Mouse (Mus musculus) kidney, postnatal 14 days (tissue): ENCODE data around the gene Fbxo9.
"Not testable (repeated sequence)": the region's sequence is repeated elsewhere in the genome, so short reads cannot be mapped to it uniquely, and the experiment has no call there.

Source experiments
- DNase-seq: peaks from one replicate; pipeline ENCODE4 v3.0.0; 2022; ENCODE audit warnings: mixed read lengths

Gene Fbxo9

DNA sequence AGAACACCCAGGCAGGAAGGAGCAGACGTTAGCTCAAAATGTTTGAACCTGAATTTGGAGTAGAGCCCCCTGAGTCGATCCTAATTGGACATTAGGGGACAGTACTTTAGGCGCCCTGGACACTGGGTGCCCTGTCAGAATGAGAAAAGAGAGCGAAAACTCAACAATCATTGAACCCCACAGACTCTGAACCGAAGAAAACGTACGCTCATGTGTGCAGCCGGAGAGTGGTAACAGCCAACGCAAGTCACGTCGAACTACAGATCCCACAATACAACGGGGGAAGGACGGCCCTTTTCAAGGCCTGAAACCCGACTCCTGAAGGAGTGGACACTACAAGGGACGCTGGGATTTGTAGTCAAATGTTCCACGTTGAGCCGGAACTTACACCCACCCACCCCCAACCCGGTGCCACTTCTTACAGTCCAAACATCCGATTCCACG, at the start of gene Fbxo9, which contains the start of gene Ick:
Gene Fbxo9, minus strand, starts transcription at position 270 of the 444 bp plus-strand sequence.
Gene Ick, plus strand, starts transcription at position 397 of the 444 bp plus-strand sequence.
- peak; percentile 95 for DNase-seq

DNA sequence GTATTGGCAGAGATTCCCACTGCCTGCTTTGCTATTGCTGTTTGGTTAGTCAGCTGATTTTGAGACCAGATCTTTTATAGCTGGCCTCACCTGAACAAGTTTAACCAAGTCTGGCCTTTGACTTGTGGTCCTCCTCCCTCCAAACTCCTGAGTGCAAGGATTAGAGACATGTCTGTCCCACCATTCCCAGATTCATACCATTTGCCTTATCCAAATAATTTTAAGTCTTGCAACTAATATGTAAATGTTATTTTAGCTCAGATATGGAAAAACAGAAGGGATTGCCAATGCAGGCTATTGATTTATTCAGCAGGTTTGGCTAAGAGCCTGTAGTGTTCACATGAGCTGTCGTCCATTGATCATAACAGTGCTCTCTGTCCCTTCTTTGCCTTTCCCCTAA, 48.4 kb upstream of the Fbxo9 start:
- DNase-seq, result no peak

DNA sequence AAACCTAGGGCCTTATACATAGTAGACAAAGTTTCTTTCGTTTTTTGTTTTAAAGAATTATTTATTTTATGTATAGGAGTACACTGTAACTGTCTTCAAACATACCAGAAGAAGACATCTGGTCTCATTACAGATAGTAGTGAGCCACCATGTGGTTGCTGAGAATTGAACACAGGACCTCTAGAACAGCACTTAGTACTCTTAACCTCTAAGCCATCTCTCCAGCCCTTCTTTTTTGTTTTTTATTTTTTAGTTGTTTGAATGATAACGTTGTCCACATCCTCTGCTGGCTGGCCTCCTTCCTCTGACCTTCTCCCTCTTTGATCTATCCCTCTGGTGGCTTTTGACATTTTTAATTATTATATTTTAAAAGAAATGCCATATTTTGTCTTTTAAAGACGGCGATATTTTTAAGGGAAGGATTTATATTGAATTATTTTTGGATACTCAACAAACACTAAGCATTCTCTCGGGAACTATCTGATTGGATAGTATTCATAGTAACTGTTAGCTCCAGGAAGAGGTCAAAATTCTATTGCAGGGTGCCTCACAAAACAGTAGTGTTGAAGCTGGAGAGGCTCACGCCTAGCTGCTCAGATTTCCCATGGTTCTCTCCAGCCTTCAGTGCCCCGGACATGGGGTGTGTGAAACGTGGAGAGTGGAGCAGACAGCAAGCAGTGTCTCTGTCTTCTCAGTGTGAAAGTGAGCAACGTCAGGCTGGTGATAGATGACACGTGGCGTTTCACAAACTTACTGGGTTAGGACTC, 45.5 kb upstream of the Fbxo9 start:
- no peak for DNase-seq

DNA sequence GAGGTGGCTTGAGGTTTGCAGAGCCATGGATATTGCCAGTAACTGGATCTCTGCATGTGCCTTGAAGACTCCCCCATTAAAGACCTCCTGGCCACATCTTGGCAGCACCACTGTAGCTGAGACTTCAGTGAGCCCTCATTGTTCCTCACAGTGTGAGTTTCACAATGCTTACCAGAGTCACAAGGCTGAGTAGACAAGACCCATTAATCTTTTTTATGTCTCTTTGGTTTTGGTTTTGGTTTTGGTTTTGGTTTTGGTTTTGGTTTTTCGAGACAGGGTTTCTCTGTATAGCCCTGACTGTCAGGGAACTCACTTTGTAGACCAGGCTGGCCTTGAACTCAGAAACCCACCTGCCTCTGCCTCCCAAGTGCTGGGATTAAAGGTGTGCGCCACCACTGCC, 40.9 kb upstream of the Fbxo9 start:
- not testable (repeated sequence) for DNase-seq

DNA sequence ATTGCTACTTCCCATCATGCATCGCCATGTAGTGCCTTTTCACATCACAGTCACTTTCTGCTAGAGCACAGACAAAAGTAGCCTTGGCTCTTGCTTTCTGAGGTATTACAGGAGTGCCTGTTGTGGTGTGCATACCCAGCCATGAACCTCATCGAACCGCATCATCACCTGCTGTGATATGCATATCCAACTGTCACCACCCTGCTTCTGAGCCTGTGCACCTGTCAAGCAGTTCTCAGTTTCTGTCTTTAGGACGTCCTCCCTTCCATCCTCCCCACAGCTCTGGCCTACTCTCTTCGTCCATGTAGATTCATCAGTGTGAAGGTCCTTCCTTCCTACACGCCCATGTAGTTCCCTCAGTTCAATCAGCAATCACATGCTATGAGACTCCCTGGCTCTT, 39.3 kb upstream of the Fbxo9 start:
- DNase-seq, result no peak

DNA sequence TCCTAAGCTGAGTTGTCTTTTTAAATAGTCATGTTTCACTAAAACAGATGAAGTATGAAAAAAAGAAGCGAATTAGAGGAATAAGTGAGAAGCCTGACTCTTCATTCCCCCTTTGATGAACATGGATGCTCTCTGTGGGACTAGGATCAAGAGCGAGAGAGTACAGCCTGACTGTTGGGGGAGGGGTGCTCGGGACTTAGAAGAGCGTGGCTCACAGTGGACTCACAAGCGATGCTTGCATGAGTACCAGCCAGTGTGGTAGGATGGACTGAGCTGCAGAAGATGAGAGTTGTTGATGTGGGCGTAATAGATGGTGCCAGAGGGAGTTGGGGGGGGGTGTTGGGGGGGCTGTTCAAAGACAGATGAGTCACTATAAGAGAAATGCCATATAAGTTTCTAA, 37.8 kb upstream of the Fbxo9 start:
- DNase-seq, result no peak

DNA sequence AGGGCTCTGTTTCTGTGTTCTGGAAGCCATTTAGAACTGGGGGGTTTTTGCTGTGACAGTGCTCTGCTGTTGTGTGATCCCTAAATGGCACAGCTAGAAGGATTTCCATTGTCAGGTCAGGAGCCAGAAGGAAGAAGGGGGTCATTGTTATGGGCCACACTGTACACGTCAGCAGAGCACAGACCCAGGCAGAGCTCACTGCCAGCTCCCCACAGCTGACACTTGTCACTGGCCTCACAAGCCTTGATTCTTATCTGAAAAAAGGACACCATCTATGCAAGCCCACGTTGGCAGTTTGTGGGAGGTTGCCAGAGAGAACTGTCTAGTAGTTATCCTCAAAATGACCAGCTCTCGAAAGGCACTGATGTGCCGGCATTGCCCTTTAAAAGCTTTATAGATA, 37.2 kb upstream of the Fbxo9 start:
- DNase-seq, result no peak

DNA sequence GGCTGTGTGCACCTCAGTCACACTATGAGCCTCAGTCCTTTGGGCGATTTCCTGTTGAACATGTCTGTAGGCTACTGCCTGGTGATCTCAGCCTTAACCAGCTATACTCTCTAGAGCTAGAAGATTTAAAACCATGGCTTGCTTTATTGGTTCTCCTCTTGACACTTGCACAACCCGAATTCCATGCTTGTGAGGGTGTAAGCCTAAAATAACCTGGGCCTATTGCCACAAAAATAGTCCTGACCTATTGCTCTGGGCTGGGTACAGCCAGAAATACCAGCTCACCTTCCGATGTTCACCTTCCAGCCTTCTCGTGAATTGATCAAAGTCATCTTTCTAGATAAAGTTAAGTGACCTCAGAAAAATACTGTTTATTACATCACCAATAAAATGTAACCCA, 30.6 kb upstream of the Fbxo9 start:
- no peak for DNase-seq

DNA sequence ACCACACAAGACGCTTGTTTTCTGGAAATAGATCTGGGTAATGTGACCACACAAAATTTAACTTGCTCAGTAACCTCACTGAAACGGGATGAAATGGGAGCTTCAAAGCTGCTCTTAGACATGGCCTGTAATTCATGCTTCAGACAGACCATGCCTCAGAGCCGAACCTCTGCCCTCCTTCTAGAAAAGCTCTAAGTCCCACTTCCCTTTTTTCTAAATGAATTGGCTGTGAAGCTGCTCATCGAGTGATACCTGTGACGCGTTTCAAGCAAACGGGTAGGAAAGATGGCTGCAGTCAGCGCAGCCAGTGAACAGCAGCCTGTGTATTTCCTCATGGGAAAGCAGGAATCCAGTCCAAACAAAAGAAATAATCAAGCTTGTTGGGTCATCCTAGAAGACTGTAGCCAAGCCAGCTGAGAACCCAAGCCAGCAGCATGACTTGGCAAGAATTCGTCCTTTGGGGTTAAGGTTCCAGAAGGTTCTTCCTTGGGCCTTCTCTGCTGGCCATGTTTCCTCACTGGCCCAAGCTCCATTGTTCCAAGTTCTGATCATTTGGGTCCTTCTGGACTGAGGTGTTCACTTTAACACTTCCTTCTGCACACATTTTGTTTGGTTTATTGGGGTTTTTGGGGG, 29.3 kb upstream of the Fbxo9 start:
- DNase-seq, result no peak

DNA sequence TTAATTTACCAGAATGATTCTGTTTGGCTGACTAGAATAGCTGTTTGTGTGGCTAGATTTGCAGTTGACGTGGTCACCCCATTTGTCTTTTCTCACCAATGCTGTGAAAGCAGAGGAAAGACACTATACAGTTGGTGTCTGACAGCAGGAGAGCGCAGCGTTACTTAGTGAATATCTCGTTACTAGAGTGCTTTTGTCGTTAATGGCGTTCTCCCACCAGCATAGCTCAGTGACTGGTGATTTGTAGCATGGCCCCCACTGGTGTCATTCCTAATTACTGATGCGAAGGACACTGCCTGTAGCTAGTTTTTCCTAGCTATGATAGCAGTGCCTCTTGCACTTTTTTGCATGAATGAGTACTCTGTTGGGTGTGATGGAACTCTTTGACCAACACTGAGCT, 26.8 kb upstream of the Fbxo9 start:
- DNase-seq, result no peak

DNA sequence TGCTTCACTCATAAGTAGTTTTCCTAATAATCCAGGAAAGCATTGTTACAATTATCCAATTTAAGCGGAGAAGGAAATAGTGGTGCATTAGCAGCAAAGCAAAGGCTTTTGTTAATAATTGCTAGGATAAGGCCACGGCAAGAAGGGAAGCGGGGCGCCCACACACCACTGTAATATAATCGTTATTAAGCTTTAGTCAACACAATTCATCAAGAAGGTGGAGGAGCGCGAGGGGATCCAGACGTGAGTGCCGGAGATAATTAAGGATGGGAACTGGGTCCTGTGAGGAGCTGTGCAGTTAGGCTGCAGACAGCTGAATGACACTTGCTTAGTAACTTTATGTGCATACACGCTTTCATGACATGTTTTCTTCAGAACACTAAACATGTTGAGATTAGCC, 17.8 kb upstream of the Fbxo9 start:
- DNase-seq, result no peak

DNA sequence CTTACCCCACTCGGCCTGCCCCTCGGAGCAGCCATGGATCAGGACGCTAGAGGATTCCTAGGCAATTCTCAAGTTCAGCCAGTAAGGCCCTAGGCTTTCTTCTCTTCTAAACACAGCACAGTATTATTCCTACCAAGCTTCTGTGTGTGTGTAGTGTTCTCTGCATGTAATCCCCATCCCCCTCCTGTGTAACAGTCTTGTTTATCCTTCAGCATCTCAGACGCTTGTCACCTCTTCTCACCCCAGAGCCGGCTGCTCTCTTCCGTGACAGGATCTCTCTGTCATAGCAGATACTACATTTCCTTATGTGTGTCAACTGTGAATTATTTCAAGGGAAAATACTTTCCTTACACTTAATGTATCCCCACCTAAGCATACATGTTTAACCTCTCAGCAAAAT, 17.1 kb upstream of the Fbxo9 start:
- no peak for DNase-seq

DNA sequence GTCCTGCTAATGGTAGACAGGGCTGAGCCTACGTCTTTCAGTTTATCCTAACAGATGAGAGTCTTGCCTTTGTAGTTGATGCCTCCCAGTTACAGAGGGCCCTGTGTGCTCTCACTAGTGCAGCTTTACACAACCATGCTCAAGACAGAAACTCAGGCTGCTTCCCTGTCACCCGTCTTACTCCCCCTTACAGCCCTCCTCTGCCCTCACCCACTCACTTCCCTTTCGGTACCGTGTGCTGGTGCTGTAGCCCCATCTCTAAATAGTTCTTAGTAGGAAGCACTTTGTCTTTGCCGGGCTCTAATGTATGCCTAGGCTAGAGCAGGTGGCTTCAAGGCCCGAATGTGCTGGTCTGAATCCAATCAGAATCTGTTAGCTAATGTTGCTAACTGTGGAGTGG, 15.4 kb upstream of the Fbxo9 start:
- no peak for DNase-seq

DNA sequence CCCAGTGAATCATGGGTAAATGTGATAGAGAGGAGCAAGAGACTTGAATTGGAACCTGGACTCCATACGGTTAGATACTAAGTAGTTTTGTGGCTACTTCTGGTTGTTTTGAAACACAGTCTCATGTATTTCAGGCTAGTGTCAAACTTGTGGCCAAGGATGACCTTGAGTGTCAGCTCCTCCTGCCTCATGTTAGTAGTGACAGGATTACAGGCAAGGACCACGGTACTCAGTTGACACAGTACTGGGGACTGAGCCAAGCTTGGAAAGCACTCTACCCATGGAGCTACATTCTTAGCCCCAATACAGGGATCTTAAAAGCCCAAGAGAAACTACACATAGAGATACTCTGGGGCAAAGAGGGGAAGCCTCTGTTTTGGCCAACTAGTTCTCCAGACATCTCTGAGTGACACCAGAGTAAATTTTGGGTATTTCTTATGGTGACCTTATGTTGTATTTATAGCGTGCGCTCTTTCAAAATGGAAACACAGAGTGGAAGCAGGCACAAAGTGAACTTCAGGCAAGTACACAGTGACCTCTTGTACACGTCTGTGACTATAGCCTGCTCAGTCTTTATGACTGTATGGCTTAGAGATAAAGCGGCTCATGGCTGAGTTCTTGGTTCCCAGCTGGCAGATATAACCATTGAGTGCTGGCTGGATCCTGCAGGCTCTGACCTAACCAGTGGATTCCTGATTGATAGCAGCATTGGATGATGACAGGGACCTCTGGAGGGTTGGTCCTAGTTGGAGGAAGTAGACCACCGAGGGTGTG, 14.3 kb upstream of the Fbxo9 start:
- DNase-seq, result no peak

DNA sequence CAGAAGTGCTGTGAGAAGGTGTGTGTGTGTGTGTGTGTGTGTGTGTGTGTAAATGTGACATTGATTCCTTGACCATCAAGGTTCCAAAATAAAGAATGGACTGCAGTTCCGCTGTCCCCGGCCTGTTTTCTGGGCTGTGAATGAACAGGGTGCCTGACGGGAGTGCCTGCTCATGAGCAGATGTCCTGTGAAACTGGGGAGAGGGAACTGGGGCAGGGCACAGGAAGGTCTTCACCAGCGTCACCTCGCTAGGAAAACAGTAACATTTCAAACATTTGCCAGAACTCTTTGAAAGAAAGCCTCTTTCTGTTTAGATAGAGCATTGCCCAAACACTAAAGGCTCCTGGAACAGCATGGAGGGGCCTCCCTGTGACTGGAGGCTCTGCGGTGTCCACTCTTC, 13.1 kb upstream of the Fbxo9 start:
- no peak for DNase-seq

DNA sequence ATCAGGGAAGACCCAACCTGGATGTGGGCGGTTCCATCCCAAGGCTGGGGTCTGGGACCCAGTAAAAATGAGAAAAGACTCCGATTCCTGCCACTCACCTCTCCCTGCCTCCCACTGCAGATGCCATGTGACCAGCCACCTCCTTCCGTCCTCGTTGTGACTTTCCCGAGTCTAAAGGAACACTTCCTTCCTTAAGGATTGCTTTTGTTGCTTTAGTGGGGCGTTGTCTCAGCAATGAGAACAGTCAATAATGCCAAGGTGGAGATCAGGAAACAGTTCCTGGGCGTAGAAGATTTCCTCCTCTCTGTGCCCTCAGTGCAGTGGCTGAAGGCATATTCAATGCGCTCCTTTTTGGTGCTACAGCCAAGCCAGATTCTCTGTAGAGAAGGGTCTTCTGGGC, 12.5 kb upstream of the Fbxo9 start:
- DNase-seq, result no peak

DNA sequence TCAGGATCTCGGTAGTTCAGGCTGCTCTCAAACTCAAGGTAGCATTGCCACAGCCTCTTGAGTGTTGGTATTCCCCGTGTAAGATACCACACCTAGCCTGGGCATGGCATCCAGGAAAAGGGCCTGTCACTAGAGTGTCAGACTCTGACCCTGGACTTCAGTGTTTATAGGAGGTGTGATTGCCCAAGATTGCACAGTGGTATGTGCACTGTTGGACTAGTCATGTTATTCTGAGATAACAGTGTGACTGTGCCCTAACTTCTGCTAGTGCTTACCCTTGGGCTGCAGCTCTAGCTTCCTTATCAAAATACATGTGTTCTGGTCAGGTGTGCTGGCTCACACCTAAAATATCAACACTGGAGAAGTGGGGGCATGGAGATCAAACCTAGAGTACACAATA, 8.8 kb upstream of the Fbxo9 start:
- DNase-seq, result no peak

DNA sequence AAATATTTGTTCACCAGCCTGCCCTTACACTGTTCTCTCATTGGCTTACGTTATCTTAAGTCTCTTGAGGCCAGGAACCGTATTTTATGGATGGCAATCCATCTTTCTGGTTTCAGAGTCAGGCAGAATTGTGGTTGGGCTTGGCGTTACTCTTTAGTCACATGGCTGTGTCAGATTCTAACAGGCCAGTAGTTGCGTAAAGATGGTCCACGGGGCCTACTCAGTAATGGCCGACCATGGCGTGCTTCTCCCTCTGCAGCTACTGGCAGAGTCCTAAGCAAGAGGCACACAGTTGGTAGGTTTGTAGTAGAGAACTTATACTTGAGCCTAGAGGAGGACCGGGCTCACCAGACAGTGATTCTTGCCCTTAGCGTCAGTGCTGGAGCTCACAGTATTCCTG, 6.9 kb upstream of the Fbxo9 start:
- DNase-seq, result no peak

DNA sequence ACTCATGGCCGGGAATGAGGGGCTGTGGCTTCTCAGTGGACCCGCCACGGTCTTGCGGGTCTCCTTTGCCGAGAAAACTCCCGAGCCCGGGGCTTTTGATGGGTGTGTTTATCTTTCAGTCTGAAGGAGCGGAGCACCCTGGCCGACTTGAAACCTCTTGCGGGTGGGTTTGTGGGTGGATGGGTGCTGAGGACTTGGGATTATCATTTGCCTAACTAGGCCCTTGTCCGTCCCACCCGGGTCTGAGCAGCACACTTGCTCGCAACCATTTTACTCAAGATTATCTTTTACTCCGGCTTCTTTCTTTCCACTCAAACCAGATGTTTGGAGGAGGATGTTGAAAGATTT, 4.6 kb upstream of the Fbxo9 start:
- no peak for DNase-seq

DNA sequence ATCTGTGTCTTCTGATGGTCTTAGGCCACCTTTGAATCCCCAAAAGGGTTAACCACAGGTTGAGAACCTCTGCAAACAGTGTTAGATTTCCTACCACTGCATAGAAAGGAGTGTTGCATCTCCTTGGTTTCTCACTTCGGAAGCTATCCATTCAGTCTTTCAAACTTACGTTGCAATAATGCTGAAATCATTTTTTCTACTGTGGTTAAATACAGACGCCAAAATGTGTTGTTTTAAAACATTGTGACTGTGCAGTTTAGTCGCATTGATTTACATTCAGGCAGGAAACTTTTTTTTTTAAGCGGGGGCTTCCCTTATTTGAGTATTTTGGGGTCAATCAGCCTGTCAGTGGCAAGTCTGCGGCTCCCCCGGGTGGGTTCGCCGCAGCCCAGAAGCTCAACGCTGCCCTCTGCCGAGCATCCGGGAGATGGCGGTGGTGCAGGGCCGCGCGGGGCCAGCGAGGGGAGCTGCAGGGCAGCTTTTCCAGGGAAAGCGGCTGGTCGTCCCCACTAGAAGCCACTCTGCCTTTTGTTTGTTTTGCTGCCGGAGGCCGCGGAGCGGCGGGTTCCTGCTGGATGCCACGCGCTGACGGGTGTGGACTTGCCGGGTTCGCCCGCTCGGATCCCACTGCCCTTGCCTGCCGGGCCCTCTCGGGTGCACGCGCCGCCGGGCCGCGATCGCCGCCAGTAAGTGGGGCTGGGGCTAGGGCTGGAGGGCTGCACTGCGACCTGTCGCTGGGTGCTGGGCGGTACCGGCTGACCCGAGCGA, 4.1 kb upstream of the Fbxo9 start:
- DNase-seq, result peak; percentile 94

DNA sequence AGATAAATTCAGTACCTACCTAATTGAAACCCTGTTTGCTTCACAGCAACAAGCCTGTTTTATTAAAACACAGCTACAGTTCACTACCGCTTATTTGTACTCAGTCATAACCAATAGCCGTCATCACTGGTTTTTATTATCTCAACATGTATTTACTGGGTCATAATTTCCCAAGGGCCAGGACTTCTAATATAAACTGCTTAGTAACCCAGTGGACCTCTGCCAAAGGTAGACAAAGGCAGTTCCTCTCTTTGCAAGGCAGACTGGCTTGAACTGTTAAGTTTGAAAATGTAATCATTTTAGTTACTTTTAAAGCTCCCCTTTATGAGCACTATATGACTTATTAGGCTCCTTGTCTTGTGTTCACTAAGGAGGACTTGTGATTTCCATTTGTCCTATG, 2.6 kb upstream of the Fbxo9 start:
- no peak for DNase-seq

DNA sequence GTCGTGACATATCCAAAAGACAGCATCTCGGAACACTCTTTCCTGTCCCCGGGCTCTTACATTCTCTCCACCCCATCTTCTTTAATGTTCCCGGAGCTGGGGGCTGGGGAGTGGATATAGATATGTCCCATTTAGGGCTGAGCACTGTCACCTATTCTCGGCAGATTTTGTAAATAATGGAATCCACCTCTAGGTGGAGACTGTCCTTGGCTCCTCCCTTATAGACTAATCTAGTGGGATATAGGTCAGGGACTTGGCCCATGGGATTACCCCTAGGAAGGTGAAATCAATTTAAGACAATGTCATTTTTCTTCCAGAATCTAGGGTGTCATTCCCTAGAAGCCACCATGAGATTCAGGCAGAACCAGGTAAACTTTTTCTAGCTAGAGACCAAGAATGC, 791 bp upstream of the Fbxo9 start:
- DNase-seq, result no peak
